Mouse (Mus musculus) stomach, postnatal 0 days (tissue): ENCODE data around the gene Atoh8. TPM values are rescaled to one million over a fixed set of nuclear protein-coding genes. Genes with fewer than 3 reads are reported as not detected.

ENCODE experiments used
- ATAC-seq: fragments of 200-750 bp; cut with Nextera tagmentation; 2 replicates; pipeline ENCODE4 v1.8.0; 2017; ENCODE audit not compliant: low FRiP score, low TSS enrichment
- DNase-seq: peaks from one replicate; pipeline ENCODE4 v3.0.0-alpha.2; 2016; ENCODE audit warnings: low spot score
- H3K27ac ChIP-seq: fragments of 300-500 bp; sonication (generic); replicated peaks from 2 replicates; pipeline ENCODE4 v1.5.1; 2014; ENCODE audit warnings: mild to moderate bottlenecking, control low read depth
- H3K27me3 ChIP-seq: fragments of 300-500 bp; sonication (generic); 2 replicates; pipeline ENCODE4 v1.6.1; 2014; ENCODE audit warnings: low read length; ENCODE audit not compliant: control insufficient read depth, insufficient read depth
- H3K36me3 ChIP-seq: fragments of 300-500 bp; sonication (generic); 2 replicates; pipeline ENCODE4 v1.6.1; 2014; ENCODE audit warnings: low read length, mixed read lengths; ENCODE audit not compliant: control insufficient read depth, insufficient read depth
- H3K4me1 ChIP-seq: fragments of 300-500 bp; sonication (generic); replicated peaks from 2 replicates; pipeline ENCODE4 v1.6.1; 2014; ENCODE audit warnings: antibody characterized with exemption; ENCODE audit not compliant: control insufficient read depth, insufficient read depth
- H3K4me2 ChIP-seq: fragments of 300-500 bp; sonication (generic); replicated peaks from 2 replicates; pipeline ENCODE4 v1.6.1; 2014; ENCODE audit warnings: low read depth, mild to moderate bottlenecking, control low read depth, moderate library complexity
- H3K4me3 ChIP-seq: fragments of 300-500 bp; sonication (generic); 2 replicates; pipeline ENCODE4 v1.5.1; 2014; ENCODE audit warnings: low read depth, low read length, control low read depth
- H3K9ac ChIP-seq: fragments of 300-500 bp; sonication (generic); 2 replicates; pipeline ENCODE4 v1.6.1; 2014; ENCODE audit warnings: mild to moderate bottlenecking, low read length, control low read depth, mixed read lengths
- H3K9me3 ChIP-seq: fragments of 300-500 bp; sonication (generic); 2 replicates; pipeline ENCODE4 v1.6.1; 2016; ENCODE audit warnings: low read length; ENCODE audit not compliant: control insufficient read depth
- CTCF ChIP-seq: IDR thresholded peaks from 2 replicates; pipeline ENCODE4 v1.5.1; 2016; ENCODE audit warnings: antibody characterized with exemption, low read depth, mild to moderate bottlenecking, moderate library complexity
- EP300 ChIP-seq: optimal IDR thresholded peaks from 2 replicates; pipeline ENCODE3; 2016; ENCODE audit warnings: antibody characterized with exemption
- WGBS: fragments of 180-500 bp; shearing (Covaris S2); extraction: QIAGEN DNeasy Blood & Tissue Kit; methylation state at CpG from one replicate; pipeline ENCODE4 v1.1.7; 2014; 5-methylcytosine and 5-hydroxymethylcytosine counted together
- polyA plus RNA-seq: library from polyadenylated mRNA; unstranded; fragments of >200 nt; fragmentation: Nextera tagmentation; extraction: Ambion mirVana; gene quantifications from 2 replicates; pipeline ENCODE4 v1.2.1, GENCODE M21; 2015

The Atoh8 gene
- polyA plus RNA-seq, 1 experiment from 2014 or later: 5.5 TPM

GRCm38 (mm10) chr6:72222876-72223275, 12.5 kb downstream of the Atoh8 start:
- no peak for DNase-seq

GRCm38 (mm10) chr6:72222271-72222724, 13.1 kb downstream of the Atoh8 start:
- H3K4me3 ChIP-seq: no peak overlapping the region
- H3K4me2 ChIP-seq: no peak overlapping the region
- no peaks in the 10 kb centered on the region for H3K36me3 ChIP-seq
- TF ChIP-seq CTCF: no peak
- TF ChIP-seq EP300: no peak
- H3K9ac ChIP-seq: no peak overlapping the region
- peak; percentile 27; the same call in 1 of the 2 replicates for ATAC-seq
- peaks cover 5% of the 10 kb centered on the region for H3K4me1 ChIP-seq
- no peaks in the 10 kb centered on the region for H3K27me3 ChIP-seq
- WGBS: 35% methylated on average over 11 of the region's 11 CpGs
- H3K27ac ChIP-seq: no peak overlapping the region
- no peaks in the 10 kb centered on the region for H3K9me3 ChIP-seq
- DNase-seq: peak; percentile 37

More at GRCm38 (mm10) chr6:72222876-72223275, 12.5 kb downstream of the Atoh8 start:
- H3K36me3 ChIP-seq: no peaks in the 10 kb centered on the region
- H3K4me1 ChIP-seq: peaks cover 4% of the 10 kb centered on the region
- TF ChIP-seq EP300 (no peak), CTCF (no peak)
- ATAC-seq: no peak
- 0 out of 2 replicates have a peak overlapping the region, but pooled peaks have one; percentile 2 for H3K27ac ChIP-seq
- WGBS: 76% methylated on average over 6 of the region's 6 CpGs
- no peak overlapping the region for H3K4me3 ChIP-seq
- H3K9me3 ChIP-seq: no peaks in the 10 kb centered on the region
- H3K4me2 ChIP-seq: no peak overlapping the region
- no peaks in the 10 kb centered on the region for H3K27me3 ChIP-seq
- no peak overlapping the region for H3K9ac ChIP-seq

- WGBS: 78% methylated on average over 6 of the region's 6 CpGs
- H3K4me3 ChIP-seq: no peak overlapping the region
- H3K36me3 ChIP-seq: no peaks in the 10 kb centered on the region
- H3K27me3 ChIP-seq: no peaks in the 10 kb centered on the region
- TF ChIP-seq EP300 (no peak), CTCF (peak; percentile 56)
- no peak for DNase-seq
- no peak overlapping the region for H3K9ac ChIP-seq
- no peaks in the 10 kb centered on the region for H3K9me3 ChIP-seq
- no peak for ATAC-seq
- H3K27ac ChIP-seq: no peak overlapping the region
- no peak overlapping the region for H3K4me2 ChIP-seq
- H3K4me1 ChIP-seq: peaks cover 10% of the 10 kb centered on the region
These were observed 14.1 kb downstream of the Atoh8 start for GRCm38 (mm10) chr6:72221271-72221670.

DNA sequence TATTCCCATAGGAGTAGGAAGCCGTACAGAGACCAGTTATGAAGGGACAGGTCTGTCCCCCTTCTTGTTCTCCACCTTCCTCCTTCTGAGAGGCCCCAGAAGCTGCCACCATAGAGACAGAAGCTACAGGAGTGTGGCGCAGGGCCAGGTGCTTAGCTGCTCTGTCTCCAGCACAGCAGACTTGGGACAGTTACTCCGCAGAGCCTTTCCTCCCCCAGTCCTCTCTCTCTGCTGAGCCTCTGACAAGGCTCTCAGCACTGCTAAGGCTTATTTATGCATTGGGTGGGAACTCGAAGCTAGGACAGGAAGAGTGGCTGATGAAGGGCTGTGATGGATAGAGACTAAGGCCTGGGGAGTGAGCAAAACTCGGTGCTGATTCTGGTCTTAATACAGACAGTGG, 15.8 kb downstream of the Atoh8 start:
- no peaks in the 10 kb centered on the region for H3K27me3 ChIP-seq
- no peak overlapping the region for H3K4me3 ChIP-seq
- DNase-seq: no peak
- no peaks in the 10 kb centered on the region for H3K36me3 ChIP-seq
- no peak for ATAC-seq
- H3K4me2 ChIP-seq: no peak overlapping the region
- no peaks in the 10 kb centered on the region for H3K9me3 ChIP-seq
- H3K27ac ChIP-seq: no peak overlapping the region
- H3K9ac ChIP-seq: no peak overlapping the region
- TF ChIP-seq EP300 (no peak), CTCF (no peak)
- peaks cover 21% of the 10 kb centered on the region for H3K4me1 ChIP-seq
- 37% methylated on average over 5 of the region's 5 CpGs for WGBS

GRCm38 (mm10) chr6:72218281-72218680, 17.1 kb downstream of the Atoh8 start:
- Histone ChIP-seq H3K36me3 (no peaks in the 10 kb centered on the region), H3K4me3 (no peak overlapping the region), H3K27me3 (no peaks in the 10 kb centered on the region), H3K4me1 (peaks cover 23% of the 10 kb centered on the region), H3K27ac (peak overlapping the region; percentile 46; the same call in 1 of the 2 replicates), H3K9me3 (no peaks in the 10 kb centered on the region), H3K9ac (no peak overlapping the region), H3K4me2 (no peak overlapping the region)
- WGBS: 32% methylated on average over 4 of the region's 4 CpGs
- ATAC-seq: no peak
- DNase-seq: no peak
- no peak for TF ChIP-seq EP300
- TF ChIP-seq CTCF: no peak

DNA sequence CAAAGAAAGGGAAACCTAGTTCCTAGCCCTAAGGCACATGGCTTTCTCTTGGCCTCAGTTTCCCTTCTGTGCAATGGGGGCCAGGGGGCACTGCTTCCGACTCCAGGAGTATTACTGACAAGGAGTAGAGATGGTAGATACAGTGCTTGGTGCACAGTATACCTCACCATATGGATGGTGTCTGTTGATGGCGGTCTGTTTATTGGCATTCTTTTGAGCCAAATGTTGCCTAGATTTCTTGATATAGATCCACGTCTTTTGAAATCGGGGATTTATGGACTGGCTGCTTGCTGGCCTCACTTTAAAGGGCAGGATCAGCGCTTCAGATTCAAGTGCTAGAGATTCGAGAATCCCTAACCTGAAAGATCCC, 18.0 kb downstream of the Atoh8 start:
- no peak overlapping the region for H3K9ac ChIP-seq
- H3K27me3 ChIP-seq: no peaks in the 10 kb centered on the region
- no peaks in the 10 kb centered on the region for H3K36me3 ChIP-seq
- ATAC-seq (no peak), DNase-seq (no peak)
- peak overlapping the region; percentile 49 for H3K4me2 ChIP-seq
- H3K4me3 ChIP-seq: no peak overlapping the region
- peaks cover 23% of the 10 kb centered on the region for H3K4me1 ChIP-seq
- 41% methylated on average over 6 of the region's 6 CpGs for WGBS
- peak overlapping the region; percentile 89 for H3K27ac ChIP-seq
- no peaks in the 10 kb centered on the region for H3K9me3 ChIP-seq
- TF ChIP-seq CTCF: no peak
- no peak for TF ChIP-seq EP300
